Mouse (Mus musculus) liver, embryonic 12.5 days (tissue): ENCODE measurements around the gene Cdyl. TPM values are rescaled to one million over a fixed set of nuclear protein-coding genes. Genes with fewer than 3 reads are reported as not detected.

Experiments
- ATAC-seq: fragments of 200-750 bp; cut with Nextera tagmentation; 2 replicates; pipeline ENCODE4 v1.8.0; 2017; ENCODE audit warnings: moderate number of reproducible peaks, mild to moderate bottlenecking, moderate library complexity
- H3K27ac ChIP-seq: fragments of 300-500 bp; sonication (generic); 2 replicates; pipeline ENCODE4 v1.5.1; 2016; ENCODE audit warnings: mild to moderate bottlenecking
- H3K27me3 ChIP-seq: fragments of 300-500 bp; sonication (generic); replicated peaks from 2 replicates; pipeline ENCODE4 v1.6.1; 2016; ENCODE audit warnings: mild to moderate bottlenecking, moderate library complexity
- H3K36me3 ChIP-seq: fragments of 300-500 bp; sonication (generic); 2 replicates; pipeline ENCODE4 v1.6.1; 2016; ENCODE audit warnings: mild to moderate bottlenecking, moderate library complexity
- H3K4me1 ChIP-seq: fragments of 300-500 bp; sonication (generic); 2 replicates; pipeline ENCODE4 v1.6.1; 2016
- H3K4me2 ChIP-seq: fragments of 300-500 bp; sonication (generic); 2 replicates; pipeline ENCODE4 v1.6.1; 2016; ENCODE audit warnings: mild to moderate bottlenecking, moderate library complexity
- H3K4me3 ChIP-seq: fragments of 300-500 bp; sonication (generic); 2 replicates; pipeline ENCODE4 v1.5.1; 2016; ENCODE audit warnings: mild to moderate bottlenecking, moderate library complexity
- H3K9ac ChIP-seq: fragments of 300-500 bp; sonication (generic); 2 replicates; pipeline ENCODE4 v1.6.1; 2016; ENCODE audit warnings: mild to moderate bottlenecking, moderate library complexity
- H3K9me3 ChIP-seq: fragments of 300-500 bp; sonication (generic); replicated peaks from 2 replicates; pipeline ENCODE4 v1.6.1; 2016; ENCODE audit warnings: mild to moderate bottlenecking, moderate library complexity
- WGBS: fragments of 180-500 bp; shearing (Covaris S2); methylation state at CpG from one replicate; pipeline ENCODE4 v1.1.7; 2016; ENCODE audit not compliant: insufficient replicate concordance; 5-methylcytosine and 5-hydroxymethylcytosine counted together
- polyA plus RNA-seq: library from polyadenylated mRNA; unstranded; fragments of >200 nt; fragmentation: Nextera tagmentation; extraction: Ambion mirVana; gene quantifications from 2 replicates; pipeline ENCODE4 v1.2.1, GENCODE M21; 2016

Gene Cdyl
- polyA plus RNA-seq, 1 experiment from 2014 or later, result 18.8 TPM

- H3K4me2 ChIP-seq, result no peak overlapping the region
- H3K4me1 ChIP-seq, result peaks cover 97% of the 10 kb centered on the region
- no peak overlapping the region for H3K4me3 ChIP-seq
- H3K27me3 ChIP-seq, result no peaks in the 10 kb centered on the region
- 45% methylated on average over 2 of the region's 2 CpGs for WGBS
- ATAC-seq, result no peak
- peak overlapping the region; percentile 70 for H3K27ac ChIP-seq
- no peaks in the 10 kb centered on the region for H3K9me3 ChIP-seq
- H3K36me3 ChIP-seq, result peaks cover under 1% of the 10 kb centered on the region; the same call in 1 of the 2 replicates
- no peak overlapping the region for H3K9ac ChIP-seq
These were observed 106.2 kb downstream of the Cdyl start for GRCm38 (mm10) chr13:35765817-35766216.

- no peak for ATAC-seq
- 68% methylated on average over 2 of the region's 2 CpGs for WGBS
- H3K4me1 ChIP-seq, result peaks cover 92% of the 10 kb centered on the region
These were observed 110.0 kb downstream of the Cdyl start for GRCm38 (mm10) chr13:35769673-35770072.

GRCm38 (mm10) chr13:35770421-35770820 lies 110.8 kb downstream of the Cdyl start:
- H3K4me1 ChIP-seq, result peaks cover 84% of the 10 kb centered on the region
- H3K27ac ChIP-seq, result no peak overlapping the region
- no peaks in the 10 kb centered on the region for H3K27me3 ChIP-seq
- no peaks in the 10 kb centered on the region for H3K9me3 ChIP-seq
- WGBS, result 88% methylated on average over 9 of the region's 9 CpGs
- no peak overlapping the region for H3K4me2 ChIP-seq
- H3K4me3 ChIP-seq, result no peak overlapping the region
- peaks cover 4% of the 10 kb centered on the region; the same call in 1 of the 2 replicates for H3K36me3 ChIP-seq
- H3K9ac ChIP-seq, result no peak overlapping the region
- no peak for ATAC-seq

More at GRCm38 (mm10) chr13:35769673-35770072, 110.0 kb downstream of the Cdyl start:
- no peak overlapping the region for H3K4me3 ChIP-seq
- no peak overlapping the region for H3K9ac ChIP-seq
- no peak overlapping the region for H3K27ac ChIP-seq
- H3K27me3 ChIP-seq, result no peaks in the 10 kb centered on the region
- H3K4me2 ChIP-seq, result no peak overlapping the region
- H3K9me3 ChIP-seq, result no peaks in the 10 kb centered on the region
- peaks cover 4% of the 10 kb centered on the region; the same call in 1 of the 2 replicates for H3K36me3 ChIP-seq

GRCm38 (mm10) chr13:35771968-35772382 lies 112.3 kb downstream of the Cdyl start:
- H3K4me2 ChIP-seq, result no peak overlapping the region
- H3K27ac ChIP-seq, result no peak overlapping the region
- 57% methylated on average over 9 of the region's 9 CpGs for WGBS
- peaks cover 82% of the 10 kb centered on the region for H3K4me1 ChIP-seq
- no peak overlapping the region for H3K4me3 ChIP-seq
- peaks cover 4% of the 10 kb centered on the region; the same call in 1 of the 2 replicates for H3K36me3 ChIP-seq
- no peaks in the 10 kb centered on the region for H3K27me3 ChIP-seq
- no peaks in the 10 kb centered on the region for H3K9me3 ChIP-seq
- peak; percentile 48; the same call in 1 of the 2 replicates for ATAC-seq
- no peak overlapping the region for H3K9ac ChIP-seq

- peaks cover 78% of the 10 kb centered on the region for H3K4me1 ChIP-seq
- no peak overlapping the region for H3K9ac ChIP-seq
- no peak overlapping the region for H3K4me3 ChIP-seq
- no peak overlapping the region for H3K27ac ChIP-seq
- H3K36me3 ChIP-seq, result peaks cover 4% of the 10 kb centered on the region; the same call in 1 of the 2 replicates
- no peak overlapping the region for H3K4me2 ChIP-seq
- H3K27me3 ChIP-seq, result no peaks in the 10 kb centered on the region
- H3K9me3 ChIP-seq, result no peaks in the 10 kb centered on the region
- 62% methylated on average over 7 of the region's 7 CpGs for WGBS
- ATAC-seq, result no peak
These were observed 114.1 kb downstream of the Cdyl start for GRCm38 (mm10) chr13:35773763-35774162.

GRCm38 (mm10) chr13:35776123-35776522 lies 116.5 kb downstream of the Cdyl start:
- WGBS, result 92% methylated on average over 7 of the region's 7 CpGs
- H3K27ac ChIP-seq, result no peak overlapping the region
- H3K36me3 ChIP-seq, result 0 out of 2 replicates have a peak, but pooled peaks cover under 1% of the 10 kb centered on the region
- no peaks in the 10 kb centered on the region for H3K9me3 ChIP-seq
- no peak overlapping the region for H3K4me3 ChIP-seq
- H3K27me3 ChIP-seq, result no peaks in the 10 kb centered on the region
- no peak overlapping the region for H3K4me2 ChIP-seq
- H3K4me1 ChIP-seq, result peaks cover 81% of the 10 kb centered on the region
- H3K9ac ChIP-seq, result no peak overlapping the region
- no peak for ATAC-seq

- no peaks in the 10 kb centered on the region for H3K27me3 ChIP-seq
- H3K27ac ChIP-seq, result no peak overlapping the region; the same call in 1 of the 2 replicates
- H3K4me2 ChIP-seq, result no peak overlapping the region
- no peaks in the 10 kb centered on the region for H3K9me3 ChIP-seq
- no peak for ATAC-seq
- peaks cover 91% of the 10 kb centered on the region for H3K4me1 ChIP-seq
- no peaks in the 10 kb centered on the region for H3K36me3 ChIP-seq
- no peak overlapping the region for H3K4me3 ChIP-seq
- 68% methylated on average over 3 of the region's 3 CpGs for WGBS
- H3K9ac ChIP-seq, result no peak overlapping the region
These were observed 121.1 kb downstream of the Cdyl start for GRCm38 (mm10) chr13:35780714-35781113.

GRCm38 (mm10) chr13:35781755-35782154 lies 122.1 kb downstream of the Cdyl start:
- no peak overlapping the region for H3K27ac ChIP-seq
- H3K4me1 ChIP-seq, result peaks cover 91% of the 10 kb centered on the region
- H3K4me3 ChIP-seq, result no peak overlapping the region
- H3K9me3 ChIP-seq, result no peaks in the 10 kb centered on the region
- H3K4me2 ChIP-seq, result no peak overlapping the region
- ATAC-seq, result no peak
- 66% methylated on average over 3 of the region's 3 CpGs for WGBS
- H3K9ac ChIP-seq, result no peak overlapping the region
- no peaks in the 10 kb centered on the region for H3K36me3 ChIP-seq
- no peaks in the 10 kb centered on the region for H3K27me3 ChIP-seq

- Histone ChIP-seq H3K9me3 (no peaks in the 10 kb centered on the region), H3K27ac (peak overlapping the region; percentile 50), H3K27me3 (no peaks in the 10 kb centered on the region), H3K4me3 (no peak overlapping the region), H3K36me3 (no peaks in the 10 kb centered on the region), H3K4me1 (peaks cover 92% of the 10 kb centered on the region), H3K9ac (no peak overlapping the region; the same call in 1 of the 2 replicates), H3K4me2 (peak overlapping the region; percentile 24; the same call in 1 of the 2 replicates)
- 58% methylated on average over 2 of the region's 2 CpGs for WGBS
- ATAC-seq, result peak; percentile 64
These were observed 123.3 kb downstream of the Cdyl start for GRCm38 (mm10) chr13:35782949-35783348.

- Histone ChIP-seq H3K9ac (no peak overlapping the region), H3K9me3 (no peaks in the 10 kb centered on the region), H3K27me3 (no peaks in the 10 kb centered on the region), H3K4me1 (peaks cover 93% of the 10 kb centered on the region), H3K27ac (peak overlapping the region; percentile 50; the same call in 1 of the 2 replicates), H3K4me3 (no peak overlapping the region), H3K36me3 (no peaks in the 10 kb centered on the region), H3K4me2 (peak overlapping the region; percentile 24; the same call in 1 of the 2 replicates)
- WGBS, result 47% methylated on average over 6 of the region's 6 CpGs
- no peak for ATAC-seq
These were observed 123.9 kb downstream of the Cdyl start for GRCm38 (mm10) chr13:35783576-35783975.

- Histone ChIP-seq H3K9me3 (no peaks in the 10 kb centered on the region), H3K27me3 (no peaks in the 10 kb centered on the region), H3K4me1 (peaks cover 93% of the 10 kb centered on the region), H3K27ac (no peak overlapping the region), H3K4me3 (no peak overlapping the region), H3K36me3 (no peaks in the 10 kb centered on the region), H3K4me2 (no peak overlapping the region), H3K9ac (no peak overlapping the region)
- WGBS, result 87% methylated on average over 4 of the region's 4 CpGs
- ATAC-seq, result no peak
These were observed 124.6 kb downstream of the Cdyl start for GRCm38 (mm10) chr13:35784281-35784680.

- no peak for ATAC-seq
- Histone ChIP-seq H3K27me3 (no peaks in the 10 kb centered on the region), H3K9ac (peak overlapping the region; percentile 24; the same call in 1 of the 2 replicates), H3K4me3 (no peak overlapping the region), H3K4me2 (no peak overlapping the region), H3K27ac (peak overlapping the region; percentile 73), H3K4me1 (peaks cover 93% of the 10 kb centered on the region), H3K36me3 (no peaks in the 10 kb centered on the region), H3K9me3 (no peaks in the 10 kb centered on the region)
- 79% methylated on average over 5 of the region's 5 CpGs for WGBS
These were observed 125.8 kb downstream of the Cdyl start for GRCm38 (mm10) chr13:35785330-35785939.
